ENCODE assay signal across 19 mouse cellular contexts in genomic region chr14:118193001-118193628, GRCm38 (mm10). TPM values are rescaled to one million over a fixed set of nuclear protein-coding genes. Genes with fewer than 3 reads are reported as not detected.
DNase-seq lines count a peak whose midpoint lies in the region; ATAC-seq lines count a peak whose summit lies in the region.
"Had no signal": no experiment of that assay in that cellular context is flagged by ENCODE, and none has a peak within 500 bp of the region (broad histone marks: within the 10 kb centered on the region; RNA-seq: fewer than 3 reads in every experiment).

No protein-coding gene starts in this region.

- peak; percentile 16 for DNase-seq in embryo, embryonic 11 days
- DNase-seq in embryo, embryonic 10.5 days (ENCODE audit: low spot score): no peak
- DNase-seq in liver, embryonic 13.5 days: no peak
- no peak for DNase-seq in liver, embryonic 11.5 days (ENCODE audit: low spot score)
- DNase-seq in thymus, postnatal 36 days: no peak
- DNase-seq in urinary bladder, postnatal 10 days (ENCODE audit: low spot score): no peak
- DNase-seq: adrenal gland, adult 8-10 months; cerebellum, adult 8-10 months; gastrocnemius, postnatal 14 days; right cerebral cortex, adult 18-20 months; thymus, adult 18-20 months had no signal

- ATAC-seq in liver, embryonic 13.5 days (ENCODE audit: low read depth): 0 out of 2 replicates have a peak, but pooled peaks have one; percentile 39
- no peak for ATAC-seq in liver, embryonic 11.5 days (replicated peaks; ENCODE audit: low FRiP score)
- no peak for ATAC-seq in forebrain, embryonic 15.5 days (replicated peaks)
- no peak for ATAC-seq in midbrain, embryonic 15.5 days (replicated peaks)
- ATAC-seq: CD4-positive, CD25-positive, alpha-beta regulatory T cell, adult 4 months had no signal

- 41% methylated on average over 10 of the region's 10 CpGs for WGBS in liver, embryonic 13.5 days (ENCODE audit: insufficient replicate concordance)
- 51% methylated on average over 10 of the region's 10 CpGs for WGBS in liver, embryonic 11.5 days
- WGBS in forebrain, embryonic 15.5 days: 22% methylated on average over 10 of the region's 10 CpGs
- WGBS in midbrain, embryonic 15.5 days: 20% methylated on average over 10 of the region's 10 CpGs

- no peaks in the 10 kb centered on the region for H3K36me3 ChIP-seq in liver, embryonic 13.5 days
- H3K36me3 ChIP-seq in liver, embryonic 11.5 days (ENCODE audit: control insufficient read depth, insufficient read depth, low read length): no peaks in the 10 kb centered on the region
- no peaks in the 10 kb centered on the region for H3K36me3 ChIP-seq in forebrain, embryonic 15.5 days
- no peaks in the 10 kb centered on the region for H3K36me3 ChIP-seq in midbrain, embryonic 15.5 days (replicated peaks)
- H3K36me3 ChIP-seq: hindbrain, embryonic 12.5 days; limb, embryonic 13.5 days had no signal

- no peak overlapping the region for H3K27ac ChIP-seq in liver, embryonic 13.5 days
- H3K27ac ChIP-seq in liver, embryonic 11.5 days (ENCODE audit: low read depth, low read length): no peak overlapping the region
- no peak overlapping the region for H3K27ac ChIP-seq in forebrain, embryonic 15.5 days (replicated peaks)
- H3K27ac ChIP-seq in midbrain, embryonic 15.5 days: peak overlapping the region; percentile 55
- H3K27ac ChIP-seq: hindbrain, embryonic 12.5 days; kidney, postnatal 0 days; limb, embryonic 13.5 days had no signal

- no peaks in the 10 kb centered on the region for H3K9me3 ChIP-seq in liver, embryonic 13.5 days (replicated peaks)
- H3K9me3 ChIP-seq in liver, embryonic 11.5 days (ENCODE audit: control insufficient read depth, low read length): no peaks in the 10 kb centered on the region
- H3K9me3 ChIP-seq in forebrain, embryonic 15.5 days: no peaks in the 10 kb centered on the region
- no peaks in the 10 kb centered on the region for H3K9me3 ChIP-seq in midbrain, embryonic 15.5 days
- H3K9me3 ChIP-seq: hindbrain, embryonic 12.5 days; limb, embryonic 13.5 days had no signal

- H3K27me3 ChIP-seq in liver, embryonic 13.5 days: 0 out of 2 replicates have a peak, but pooled peaks cover 3% of the 10 kb centered on the region
- peaks cover 2% of the 10 kb centered on the region for H3K27me3 ChIP-seq in liver, embryonic 11.5 days (replicated peaks; ENCODE audit: control insufficient read depth, insufficient read depth, low read length)
- peaks cover 22% of the 10 kb centered on the region for H3K27me3 ChIP-seq in forebrain, embryonic 15.5 days
- H3K27me3 ChIP-seq in midbrain, embryonic 15.5 days (replicated peaks): peaks cover 8% of the 10 kb centered on the region; the same call in 1 of the 2 replicates

- H3K4me2 ChIP-seq in liver, embryonic 13.5 days: no peak overlapping the region
- no peak overlapping the region for H3K4me2 ChIP-seq in liver, embryonic 11.5 days
- 0 out of 2 replicates have a peak overlapping the region, but pooled peaks have one; percentile 24 for H3K4me2 ChIP-seq in forebrain, embryonic 15.5 days (replicated peaks)
- peak overlapping the region; percentile 26; the same call in 1 of the 2 replicates for H3K4me2 ChIP-seq in midbrain, embryonic 15.5 days
- H3K4me2 ChIP-seq: hindbrain, embryonic 12.5 days; limb, embryonic 13.5 days had no signal

- no peak overlapping the region for H3K4me3 ChIP-seq in liver, embryonic 13.5 days (replicated peaks)
- H3K4me3 ChIP-seq in liver, embryonic 11.5 days (ENCODE audit: low read depth, low read length): no peak overlapping the region
- H3K4me3 ChIP-seq in forebrain, embryonic 15.5 days: no peak overlapping the region
- H3K4me3 ChIP-seq in midbrain, embryonic 15.5 days: no peak overlapping the region
- H3K4me3 ChIP-seq: hindbrain, embryonic 12.5 days; limb, embryonic 13.5 days had no signal

- peaks cover 13% of the 10 kb centered on the region for H3K4me1 ChIP-seq in liver, embryonic 13.5 days (replicated peaks)
- H3K4me1 ChIP-seq in liver, embryonic 11.5 days (replicated peaks; ENCODE audit: control insufficient read depth, insufficient read depth, low read length): no peaks in the 10 kb centered on the region
- H3K4me1 ChIP-seq in forebrain, embryonic 15.5 days: peaks cover 18% of the 10 kb centered on the region
- H3K4me1 ChIP-seq in midbrain, embryonic 15.5 days: peaks cover 20% of the 10 kb centered on the region
- H3K4me1 ChIP-seq: limb, embryonic 13.5 days had no signal

- no peak overlapping the region for H3K9ac ChIP-seq in liver, embryonic 13.5 days
- no peak overlapping the region for H3K9ac ChIP-seq in liver, embryonic 11.5 days (ENCODE audit: low read depth, low read length)
- no peak overlapping the region for H3K9ac ChIP-seq in forebrain, embryonic 15.5 days (replicated peaks)
- no peak overlapping the region for H3K9ac ChIP-seq in midbrain, embryonic 15.5 days
- H3K9ac ChIP-seq: hindbrain, embryonic 12.5 days; limb, embryonic 13.5 days had no signal

RNA-seq across cellular contexts. Expression of gene Sox21, which starts 43.7 kb away (rescaled TPM):
- not detected in 2 replicates for polyA plus RNA-seq in liver, embryonic 13.5 days (2015; fragmentation: Nextera tagmentation; extraction: Ambion mirVana)
- polyA plus RNA-seq in liver, embryonic 11.5 days (2014; fragmentation: Nextera tagmentation; extraction: Ambion mirVana): 0.08 and 0.12 TPM in 2 replicates
- 8.0 and 8.8 TPM in 2 replicates for polyA plus RNA-seq in forebrain, embryonic 15.5 days (2015; fragmentation: Nextera tagmentation; extraction: Ambion mirVana)
- polyA plus RNA-seq in midbrain, embryonic 15.5 days (2015; fragmentation: Nextera tagmentation; extraction: Ambion mirVana): 9.8 and 11.6 TPM in 2 replicates
- polyA plus RNA-seq: CD4-positive, CD25-positive, alpha-beta regulatory T cell, adult 4 months; heart, postnatal 0 days; intestine, embryonic 14.5 days; kidney, postnatal 0 days had no signal

RNA-seq across cellular contexts. Expression of gene Gpr180, which starts 56.2 kb away (rescaled TPM):
- polyA plus RNA-seq in liver, embryonic 13.5 days (2015; fragmentation: Nextera tagmentation; extraction: Ambion mirVana): 13.8 and 14.7 TPM in 2 replicates
- polyA plus RNA-seq in liver, embryonic 11.5 days (2014; fragmentation: Nextera tagmentation; extraction: Ambion mirVana): 26.6 and 30.5 TPM in 2 replicates
- 29.0 and 29.1 TPM in 2 replicates for polyA plus RNA-seq in forebrain, embryonic 15.5 days (2015; fragmentation: Nextera tagmentation; extraction: Ambion mirVana)
- polyA plus RNA-seq in midbrain, embryonic 15.5 days (2015; fragmentation: Nextera tagmentation; extraction: Ambion mirVana): 43.8 and 44.0 TPM in 2 replicates

Comparison
In these comparisons a context has a peak if more than half of its experiments do, and no peak if none do; other contexts are left out.
1. H3K4me2 ChIP-seq: peak in forebrain, embryonic 15.5 days (single experiment) and midbrain, embryonic 15.5 days (single experiment); none in liver, embryonic 13.5 days (single experiment) and liver, embryonic 11.5 days (single experiment).